Mouse (Mus musculus) left cerebral cortex, adult 8-10 months (tissue): ENCODE measurements around the gene Samd10. TPM values are rescaled to one million over a fixed set of nuclear protein-coding genes. Genes with fewer than 3 reads are reported as not detected.
A peak's percentile ranks its signal among the peaks of the same experiment; 100 is the strongest.

ENCODE experiments used
- DNase-seq, 2 experiments: peaks; one replicate each; pipeline ENCODE4 v3.0.0; 2022; ENCODE audit warnings: low spot score in 2 of 2
- total RNA-seq, 4 experiments: library from RNA; stranded (reverse); gene quantifications; 2 replicates each; pipeline ENCODE4 v1.2.4; 2022

The Samd10 gene
- 10 to 100 TPM; 19.6 to 22.3 (median 21.6) TPM for total RNA-seq

- DNase-seq = peak in 1 of 2 experiments; percentile 66
These were observed at the start of gene Samd10 for GRCm38 (mm10) chr2:181598454-181599351. Gene Samd10, minus strand, starts transcription at chr2:181599212.

DNA sequence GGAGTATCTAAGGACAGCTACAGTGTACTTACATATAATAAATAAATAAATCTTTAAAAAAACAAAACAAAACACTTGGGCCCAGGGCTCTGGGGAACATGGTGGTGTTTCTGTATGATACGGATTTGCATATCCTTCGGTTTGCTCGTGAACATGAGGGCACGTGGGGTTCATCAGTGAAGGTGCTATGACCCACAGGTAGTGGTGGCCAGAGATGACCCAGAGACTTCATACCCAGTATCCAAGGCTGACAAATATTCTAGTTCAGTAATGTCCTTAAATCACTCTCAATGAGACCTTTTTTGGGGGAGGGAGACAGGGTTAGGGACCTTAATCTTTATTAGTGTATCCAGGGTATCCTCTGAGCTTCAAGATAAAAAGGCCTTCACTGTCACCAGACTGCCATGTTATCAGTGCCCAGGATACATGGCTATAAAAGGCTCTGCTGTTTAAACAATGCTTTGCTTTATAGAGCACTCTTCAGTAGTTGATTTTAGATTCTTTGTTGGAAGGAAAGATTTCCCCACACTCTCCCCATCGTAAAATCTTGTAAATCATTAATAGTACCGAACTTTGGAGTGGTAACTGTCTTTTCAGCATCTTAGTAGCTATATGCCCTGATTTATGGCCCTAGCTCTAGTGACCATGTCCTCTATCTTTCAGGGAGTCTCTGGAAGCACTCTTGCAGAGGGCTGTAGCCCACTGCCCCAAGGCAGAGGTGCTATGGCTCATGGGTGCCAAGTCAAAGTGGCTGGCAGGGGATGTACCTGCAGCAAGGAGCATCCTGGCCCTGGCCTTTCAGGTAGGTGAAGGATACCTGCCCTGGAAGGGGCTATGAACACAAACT, 47.8 kb upstream of the Samd10 start:
- no peak for DNase-seq

DNA sequence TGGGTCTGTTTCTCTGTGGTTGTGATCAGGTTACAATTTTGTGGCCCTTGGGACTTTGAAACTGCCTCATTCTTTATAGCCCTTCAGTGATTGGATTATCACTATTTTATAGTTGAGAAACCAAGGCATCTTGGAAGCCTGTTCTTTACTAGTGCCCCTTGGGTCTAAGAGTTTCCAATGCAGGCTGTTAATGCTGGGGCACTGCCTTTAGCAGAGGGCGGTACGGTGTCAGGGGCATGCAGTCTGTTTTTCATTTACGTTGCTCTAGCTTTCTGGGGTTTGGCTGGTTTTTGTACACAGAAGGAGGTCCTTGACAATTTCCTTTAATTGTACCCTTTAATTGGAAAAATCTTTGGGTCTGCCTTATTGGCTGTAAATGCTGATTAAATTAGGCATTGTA, 46.7 kb upstream of the Samd10 start:
- no peak for DNase-seq

GRCm38 (mm10) chr2:181644361-181644760, 45.3 kb upstream of the Samd10 start:
- peak in 1 of 2 experiments; percentile 21 for DNase-seq

DNA sequence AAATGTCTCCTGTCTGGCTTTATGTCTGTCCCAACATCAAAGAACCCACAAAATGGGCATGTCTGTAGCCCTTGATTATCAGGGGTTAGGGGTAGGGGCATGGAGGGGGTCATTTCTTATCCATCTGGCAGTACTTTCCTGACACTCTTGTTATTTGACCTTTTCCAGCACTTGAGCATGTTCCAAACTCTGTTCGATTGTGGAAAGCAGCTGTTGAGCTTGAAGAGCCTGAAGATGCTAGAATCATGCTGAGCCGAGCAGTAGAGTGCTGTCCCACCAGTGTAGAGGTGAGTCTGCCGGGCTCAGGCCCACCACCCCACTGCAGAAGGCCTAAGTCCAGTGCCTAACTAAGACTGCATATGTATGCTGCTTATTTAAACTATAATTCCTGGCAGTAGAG, 36.9 kb upstream of the Samd10 start:
- DNase-seq = no peak

- DNase-seq = no peak
These were observed 33.6 kb upstream of the Samd10 start for GRCm38 (mm10) chr2:181632624-181633023.

- DNase-seq = no peak
These were observed 29.5 kb upstream of the Samd10 start for GRCm38 (mm10) chr2:181628471-181628870.

- no peak for DNase-seq
These were observed 24.4 kb upstream of the Samd10 start for GRCm38 (mm10) chr2:181623401-181623800.

GRCm38 (mm10) chr2:181618761-181619495, 19.9 kb upstream of the Samd10 start:
- DNase-seq = no peak

GRCm38 (mm10) chr2:181602367-181602766, 3.4 kb upstream of the Samd10 start:
- DNase-seq = no peak

DNA sequence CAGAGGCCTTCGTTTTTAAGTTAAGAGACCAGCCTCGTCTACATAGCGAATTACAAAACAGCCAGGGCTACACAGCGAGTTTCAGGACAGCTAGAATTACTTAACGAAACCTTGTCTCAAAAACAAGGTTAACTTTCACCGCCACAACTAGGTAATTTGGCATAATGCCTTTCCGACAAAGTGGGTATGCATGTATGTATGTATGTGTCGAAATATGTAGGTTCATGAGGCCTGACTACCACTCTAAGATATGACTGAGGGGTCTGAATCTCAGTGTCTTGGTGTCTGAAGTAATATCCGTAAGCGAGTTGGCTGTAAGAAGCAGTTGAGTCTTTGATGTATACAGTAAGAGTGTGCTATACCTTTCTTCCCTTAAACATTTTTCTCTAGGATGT, 2.7 kb upstream of the Samd10 start:
- no peak for DNase-seq

- DNase-seq = peak; percentile 90 to 97
These were observed 2.1 kb upstream of the Samd10 start for GRCm38 (mm10) chr2:181600828-181601750.

- DNase-seq = peak in 1 of 2 experiments; percentile 43
These were observed 1.3 kb upstream of the Samd10 start for GRCm38 (mm10) chr2:181600226-181600758.

GRCm38 (mm10) chr2:181597378-181598061, 1.5 kb downstream of the Samd10 start:
- DNase-seq = peak in 1 of 2 experiments; percentile 18

DNA sequence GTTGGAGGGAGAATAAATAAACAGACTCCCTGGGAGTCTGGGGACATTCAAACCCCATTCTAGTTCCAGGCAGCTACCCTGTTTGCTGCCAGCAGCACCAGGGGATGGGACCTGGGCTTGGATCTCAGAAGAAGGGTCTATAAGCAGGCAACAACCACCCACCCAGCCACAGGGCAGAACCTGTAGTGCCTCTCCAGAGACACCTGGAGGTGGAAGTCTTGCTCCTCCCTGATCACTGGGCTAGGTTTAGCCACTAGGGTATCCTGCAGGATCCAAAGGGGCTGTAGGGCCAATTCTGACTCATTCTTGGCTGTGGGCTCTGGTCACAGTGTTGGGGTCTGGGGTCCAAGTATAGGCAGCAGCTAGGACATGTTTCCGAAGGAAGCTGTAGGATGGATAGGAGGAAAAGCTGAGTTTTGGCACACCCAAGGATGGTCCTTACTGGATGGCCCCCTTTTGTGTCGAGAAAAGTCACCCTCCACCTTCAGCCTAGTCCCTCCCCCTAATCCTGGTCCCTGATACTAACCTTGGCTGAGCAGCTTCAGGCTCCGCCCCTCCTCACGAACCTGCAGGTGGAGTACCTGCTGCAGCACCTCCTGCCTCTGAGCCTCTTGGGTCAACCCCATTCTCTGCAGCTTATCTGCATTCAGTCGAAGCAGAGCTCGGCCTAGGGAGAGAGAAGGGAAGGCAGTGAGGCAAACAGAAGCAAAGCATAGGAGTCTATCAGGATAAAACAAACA, 2.6 kb downstream of the Samd10 start:
- peak in 1 of 2 experiments; percentile 10 for DNase-seq

GRCm38 (mm10) chr2:181594946-181595696, 3.9 kb downstream of the Samd10 start:
- DNase-seq = peak in 1 of 2 experiments; percentile 17

GRCm38 (mm10) chr2:181593937-181594336, 5.1 kb downstream of the Samd10 start:
- no peak for DNase-seq

- no peak for DNase-seq
These were observed 6.0 kb downstream of the Samd10 start for GRCm38 (mm10) chr2:181593042-181593421.
